Mouse (Mus musculus): ENCODE results near the gene Ldah.
"Not testable (repeated sequence)": the region's sequence is repeated elsewhere in the genome, so short reads cannot be mapped to it uniquely, and the experiment has no call there.

Gene Ldah

GRCm38 (mm10) chr12:8207978-8208403 lies at the start of gene Ldah:
TSS of gene Ldah (plus strand) at chr12:8208107.
- DNase-seq (ENCODE audit: low spot score) = peak; percentile 87

GRCm38 (mm10) chr12:8167743-8168142 lies 40.2 kb upstream of the Ldah start:
- DNase-seq (ENCODE audit: low spot score) = no peak

GRCm38 (mm10) chr12:8180921-8181320 lies 27.0 kb upstream of the Ldah start:
- DNase-seq (ENCODE audit: low spot score) = no peak

- no peak for DNase-seq (ENCODE audit: low spot score)
These were observed 26.2 kb upstream of the Ldah start for GRCm38 (mm10) chr12:8181744-8182143.

GRCm38 (mm10) chr12:8184518-8184917 lies 23.4 kb upstream of the Ldah start:
- no peak for DNase-seq (ENCODE audit: low spot score)

GRCm38 (mm10) chr12:8188161-8188560 lies 19.7 kb upstream of the Ldah start:
- no peak for DNase-seq (ENCODE audit: low spot score)

- DNase-seq (ENCODE audit: low spot score) = not testable (repeated sequence)
These were observed 18.9 kb upstream of the Ldah start for GRCm38 (mm10) chr12:8188796-8189535.

GRCm38 (mm10) chr12:8189722-8190121 lies 18.2 kb upstream of the Ldah start:
- DNase-seq (ENCODE audit: low spot score) = no peak

- DNase-seq (ENCODE audit: low spot score) = no peak
These were observed 2.2 kb upstream of the Ldah start for GRCm38 (mm10) chr12:8205721-8206120.

GRCm38 (mm10) chr12:8207578-8207977 lies 329 bp upstream of the Ldah start:
- no peak for DNase-seq (ENCODE audit: low spot score)

GRCm38 (mm10) chr12:8216392-8217280 lies 8.7 kb downstream of the Ldah start:
- no peak for DNase-seq (ENCODE audit: low spot score)

GRCm38 (mm10) chr12:8223036-8223435 lies 15.1 kb downstream of the Ldah start:
- no peak for DNase-seq (ENCODE audit: low spot score)

GRCm38 (mm10) chr12:8231101-8231500 lies 23.2 kb downstream of the Ldah start:
- no peak for DNase-seq (ENCODE audit: low spot score)

GRCm38 (mm10) chr12:8232679-8233078 lies 24.8 kb downstream of the Ldah start:
- DNase-seq (ENCODE audit: low spot score) = no peak

- no peak for DNase-seq (ENCODE audit: low spot score)
These were observed 34.3 kb downstream of the Ldah start for GRCm38 (mm10) chr12:8242181-8242580.

GRCm38 (mm10) chr12:8244746-8245145 lies 36.8 kb downstream of the Ldah start:
- DNase-seq (ENCODE audit: low spot score) = no peak

- DNase-seq (ENCODE audit: low spot score) = no peak
These were observed 52.4 kb downstream of the Ldah start for GRCm38 (mm10) chr12:8260297-8260696.

GRCm38 (mm10) chr12:8266311-8266710 lies 58.4 kb downstream of the Ldah start:
- no peak for DNase-seq (ENCODE audit: low spot score)

GRCm38 (mm10) chr12:8269627-8270026 lies 61.7 kb downstream of the Ldah start:
- no peak for DNase-seq (ENCODE audit: low spot score)

- DNase-seq (ENCODE audit: low spot score) = no peak
These were observed 63.5 kb downstream of the Ldah start for GRCm38 (mm10) chr12:8271405-8271804.

- no peak for DNase-seq (ENCODE audit: low spot score)
These were observed 65.7 kb downstream of the Ldah start for GRCm38 (mm10) chr12:8273471-8274171.

GRCm38 (mm10) chr12:8275424-8275823 lies 67.5 kb downstream of the Ldah start:
- no peak for DNase-seq (ENCODE audit: low spot score)
